Mouse (Mus musculus): Measurements from ENCODE around the gene Rnf227. TPM values are rescaled to one million over a fixed set of nuclear protein-coding genes. Genes with fewer than 3 reads are reported as not detected.

Gene Rnf227
- polyA plus RNA-seq, 1 experiment from 2014 or later: 126 TPM

DNA sequence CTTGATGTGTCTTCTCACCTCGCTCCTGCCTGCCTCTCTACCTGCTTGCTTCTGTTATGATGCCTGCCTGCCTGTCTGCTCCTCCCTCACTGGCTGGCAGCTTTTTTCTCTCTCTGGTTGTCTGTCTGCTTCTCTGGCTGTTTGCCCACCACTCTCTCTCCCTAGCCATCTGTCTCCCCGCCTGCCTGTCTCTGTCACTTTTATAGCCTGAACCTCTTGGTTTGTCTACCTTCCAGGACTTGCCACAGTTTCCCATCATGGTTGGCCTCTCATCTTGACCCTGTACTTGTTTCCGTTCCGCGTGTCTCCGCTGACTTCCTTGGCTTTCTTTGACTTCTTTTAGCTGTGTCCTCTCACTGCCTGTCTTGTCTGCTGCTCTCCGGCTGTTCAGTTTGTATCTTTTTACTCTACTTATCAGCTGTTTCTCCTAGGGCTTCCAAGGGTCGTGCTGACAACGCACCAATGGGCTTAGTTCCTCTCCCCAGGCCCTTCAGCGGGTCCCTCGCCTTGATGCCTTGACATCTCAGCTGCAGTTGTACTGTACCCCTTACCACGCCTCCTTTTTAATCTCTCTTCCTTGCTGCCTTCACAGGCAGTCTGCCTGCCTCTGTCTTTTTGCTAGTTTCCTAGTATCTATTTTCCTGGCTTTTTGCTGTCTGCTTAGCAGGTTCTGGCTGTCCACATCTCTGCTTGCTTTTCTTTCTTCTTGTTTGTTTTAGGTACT, 32.0 kb downstream of the Rnf227 start:
- peaks cover 23% of the 10 kb centered on the region for H3K4me1 ChIP-seq (ENCODE audit: control insufficient read depth, insufficient read depth, low read length)
- 0 out of 2 replicates have a peak overlapping the region, but pooled peaks have one; percentile 4 for H3K4me3 ChIP-seq (ENCODE audit: low read depth, low read length)
- WGBS: 36% methylated on average over 12 of the region's 12 CpGs
- H3K4me2 ChIP-seq (ENCODE audit: low read length): peak overlapping the region; percentile 28
- H3K9me3 ChIP-seq (replicated peaks; ENCODE audit: control insufficient read depth, low read length): no peaks in the 10 kb centered on the region
- ATAC-seq: peak; percentile 49
- H3K36me3 ChIP-seq (ENCODE audit: control insufficient read depth, insufficient read depth, low read length): peaks cover 8% of the 10 kb centered on the region; the same call in 1 of the 2 replicates
- H3K27ac ChIP-seq (ENCODE audit: low read depth, low read length): peak overlapping the region; percentile 88
- no peaks in the 10 kb centered on the region for H3K27me3 ChIP-seq (replicated peaks; ENCODE audit: control insufficient read depth, insufficient read depth, low read length)
- no peak overlapping the region; the same call in 1 of the 2 replicates for H3K9ac ChIP-seq (ENCODE audit: low read length)
- peak; percentile 87 for DNase-seq (ENCODE audit: low spot score)

DNA sequence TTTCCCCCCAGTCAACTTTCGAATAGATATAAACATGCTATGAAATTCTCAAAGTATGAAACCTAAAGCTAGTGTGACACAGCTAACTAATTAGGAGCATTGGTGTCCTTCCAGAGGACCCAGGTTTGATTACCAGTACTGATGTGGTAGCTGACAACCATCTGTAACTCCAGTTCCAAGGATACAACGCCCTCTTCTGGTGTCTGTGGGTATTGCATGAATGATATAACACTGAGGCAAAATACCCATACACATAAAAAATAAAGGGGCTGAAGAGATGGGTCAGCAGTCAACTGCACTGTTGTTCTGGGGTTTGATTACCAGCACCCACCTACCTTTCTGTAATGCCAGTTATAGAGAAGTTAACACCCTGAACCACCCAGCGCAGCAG, 32.5 kb downstream of the Rnf227 start:
- H3K36me3 ChIP-seq (ENCODE audit: control insufficient read depth, insufficient read depth, low read length): peaks cover 8% of the 10 kb centered on the region; the same call in 1 of the 2 replicates
- ATAC-seq: no peak
- peaks cover 23% of the 10 kb centered on the region for H3K4me1 ChIP-seq (ENCODE audit: control insufficient read depth, insufficient read depth, low read length)
- no peaks in the 10 kb centered on the region for H3K27me3 ChIP-seq (replicated peaks; ENCODE audit: control insufficient read depth, insufficient read depth, low read length)
- WGBS: 67% methylated on average over 3 of the region's 3 CpGs
- no peak overlapping the region for H3K4me2 ChIP-seq (ENCODE audit: low read length)
- no peak overlapping the region for H3K9ac ChIP-seq (ENCODE audit: low read length)
- H3K4me3 ChIP-seq (ENCODE audit: low read depth, low read length): no peak overlapping the region
- no peak for DNase-seq (ENCODE audit: low spot score)
- H3K9me3 ChIP-seq (replicated peaks; ENCODE audit: control insufficient read depth, low read length): no peaks in the 10 kb centered on the region
- peak overlapping the region; percentile 88 for H3K27ac ChIP-seq (ENCODE audit: low read depth, low read length)

DNA sequence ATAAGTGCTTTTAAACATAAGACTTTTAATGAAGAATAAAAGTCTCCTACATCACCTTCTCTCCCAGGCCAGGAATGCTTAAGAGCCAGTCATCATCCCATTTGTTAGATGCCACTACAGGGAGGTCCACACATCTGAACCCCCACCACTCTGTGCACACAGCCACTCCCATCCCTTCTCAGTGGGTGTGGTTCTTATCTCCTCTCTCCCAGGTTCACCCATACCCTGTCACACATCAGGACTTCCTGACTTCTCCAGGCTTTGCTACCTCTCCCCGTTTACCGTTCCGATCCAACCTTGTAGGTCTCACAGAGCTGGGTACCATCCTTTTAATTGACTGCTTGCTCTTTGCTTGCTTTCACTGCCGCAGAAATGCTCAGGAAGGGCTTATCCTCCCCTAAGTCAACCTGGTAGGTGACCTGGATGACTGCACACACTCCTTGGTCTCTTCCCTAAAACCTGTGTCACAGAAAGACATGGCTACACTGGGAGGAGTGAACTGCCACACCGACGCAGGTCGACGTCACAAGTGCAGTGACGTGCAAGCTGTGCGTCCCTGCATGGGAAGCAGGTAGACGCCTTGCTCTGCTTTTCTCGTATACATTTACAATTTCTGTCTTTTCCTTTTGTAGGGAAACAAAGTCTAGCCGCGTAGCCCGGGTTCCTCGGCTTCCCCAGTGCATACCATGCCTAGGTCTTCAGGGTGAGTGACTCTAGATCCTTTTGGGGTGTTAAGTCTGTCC, 33.1 kb downstream of the Rnf227 start:
- 94% methylated on average over 16 of the region's 16 CpGs for WGBS
- Histone ChIP-seq H3K4me2 (ENCODE audit: low read length) (no peak overlapping the region), H3K36me3 (ENCODE audit: control insufficient read depth, insufficient read depth, low read length) (peaks cover 8% of the 10 kb centered on the region; the same call in 1 of the 2 replicates), H3K9me3 (replicated peaks; ENCODE audit: control insufficient read depth, low read length) (no peaks in the 10 kb centered on the region), H3K4me3 (ENCODE audit: low read depth, low read length) (no peak overlapping the region), H3K9ac (ENCODE audit: low read length) (no peak overlapping the region), H3K27me3 (replicated peaks; ENCODE audit: control insufficient read depth, insufficient read depth, low read length) (no peaks in the 10 kb centered on the region), H3K4me1 (ENCODE audit: control insufficient read depth, insufficient read depth, low read length) (peaks cover 20% of the 10 kb centered on the region), H3K27ac (ENCODE audit: low read depth, low read length) (peak overlapping the region; percentile 88; the same call in 1 of the 2 replicates)
- no peak for DNase-seq (ENCODE audit: low spot score)
- no peak for ATAC-seq

DNA sequence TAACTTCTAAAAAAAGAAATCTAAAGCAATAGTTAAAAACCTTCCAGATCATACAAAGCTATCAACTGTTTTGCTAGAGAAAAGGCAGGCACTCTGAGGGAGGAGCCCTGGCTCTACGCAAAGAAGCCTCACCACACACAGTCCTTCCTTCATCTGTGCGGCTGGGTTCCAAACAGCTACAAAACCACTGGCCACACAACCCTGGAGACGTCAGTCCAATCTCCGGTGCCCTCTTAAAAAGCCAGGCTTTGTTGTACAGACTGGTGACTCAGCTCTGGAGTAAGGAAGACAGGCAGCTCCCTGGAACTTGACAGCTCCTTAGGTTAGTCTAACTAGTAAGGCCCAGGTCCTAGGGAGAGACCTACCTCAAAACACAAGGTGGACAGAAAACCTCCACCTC, 35.4 kb downstream of the Rnf227 start:
- H3K36me3 ChIP-seq (ENCODE audit: control insufficient read depth, insufficient read depth, low read length): peaks cover 8% of the 10 kb centered on the region; the same call in 1 of the 2 replicates
- H3K4me2 ChIP-seq (ENCODE audit: low read length): no peak overlapping the region
- WGBS: 88% methylated on average over 4 of the region's 4 CpGs
- no peak overlapping the region for H3K4me3 ChIP-seq (ENCODE audit: low read depth, low read length)
- no peak overlapping the region for H3K27ac ChIP-seq (ENCODE audit: low read depth, low read length)
- no peaks in the 10 kb centered on the region for H3K9me3 ChIP-seq (replicated peaks; ENCODE audit: control insufficient read depth, low read length)
- DNase-seq (ENCODE audit: low spot score) (no peak), ATAC-seq (no peak)
- H3K9ac ChIP-seq (ENCODE audit: low read length): no peak overlapping the region
- no peaks in the 10 kb centered on the region for H3K27me3 ChIP-seq (replicated peaks; ENCODE audit: control insufficient read depth, insufficient read depth, low read length)
- H3K4me1 ChIP-seq (ENCODE audit: control insufficient read depth, insufficient read depth, low read length): peaks cover 19% of the 10 kb centered on the region

DNA sequence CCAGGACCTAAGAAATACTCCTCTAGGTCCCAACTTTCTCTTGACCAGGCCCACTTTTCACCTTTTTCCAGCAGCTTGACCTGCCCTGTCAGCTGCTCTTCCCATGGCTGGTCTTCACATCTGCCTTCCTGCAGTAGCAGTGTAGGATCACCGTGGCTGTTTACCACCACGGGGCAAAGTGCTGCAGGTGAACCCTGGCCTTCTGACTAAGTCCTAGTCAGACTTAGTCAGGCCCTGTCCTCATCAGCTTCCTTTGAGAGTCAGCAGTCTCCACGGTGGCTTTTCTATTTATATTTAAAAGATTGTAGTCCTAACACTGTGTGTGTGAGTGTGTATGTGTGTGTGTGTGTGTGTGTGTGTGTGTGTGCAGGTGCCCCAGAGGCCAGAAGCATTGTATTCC, 37.5 kb downstream of the Rnf227 start:
- WGBS: 79% methylated on average over 3 of the region's 3 CpGs

DNA sequence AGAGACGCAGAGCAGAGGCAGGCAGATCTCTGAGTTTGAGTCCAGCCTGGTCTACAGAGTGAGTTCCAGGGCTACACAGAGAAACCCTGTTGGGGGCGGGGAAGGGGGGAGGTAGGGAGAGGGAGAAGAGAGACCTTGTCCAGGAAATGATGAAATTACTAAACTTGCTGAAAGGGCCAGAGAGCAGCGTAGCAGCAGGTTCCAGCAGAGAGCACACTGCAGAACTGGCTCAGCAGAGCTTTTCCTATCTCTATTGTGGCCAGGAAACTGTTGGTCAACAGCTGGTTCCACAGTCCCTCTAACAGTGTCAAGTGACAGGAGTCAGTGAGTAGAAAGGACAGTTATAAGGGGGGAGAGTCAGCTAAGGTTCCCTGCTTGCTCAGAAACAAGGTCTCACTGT, 39.3 kb downstream of the Rnf227 start:
- H3K27me3 ChIP-seq (replicated peaks; ENCODE audit: control insufficient read depth, insufficient read depth, low read length): no peaks in the 10 kb centered on the region
- WGBS: 81% methylated on average over 3 of the region's 3 CpGs
- no peak overlapping the region for H3K4me3 ChIP-seq (ENCODE audit: low read depth, low read length)
- no peak for DNase-seq (ENCODE audit: low spot score)
- no peaks in the 10 kb centered on the region; the same call in 1 of the 2 replicates for H3K4me1 ChIP-seq (ENCODE audit: control insufficient read depth, insufficient read depth, low read length)
- H3K9me3 ChIP-seq (replicated peaks; ENCODE audit: control insufficient read depth, low read length): no peaks in the 10 kb centered on the region
- no peak overlapping the region for H3K4me2 ChIP-seq (ENCODE audit: low read length)
- ATAC-seq: no peak
- H3K36me3 ChIP-seq (ENCODE audit: control insufficient read depth, insufficient read depth, low read length): 0 out of 2 replicates have a peak, but pooled peaks cover 3% of the 10 kb centered on the region
- no peak overlapping the region for H3K27ac ChIP-seq (ENCODE audit: low read depth, low read length)
- no peak overlapping the region for H3K9ac ChIP-seq (ENCODE audit: low read length)

More for the DNA sequence above, 37.5 kb downstream of the Rnf227 start:
- no peak for ATAC-seq
- no peaks in the 10 kb centered on the region for H3K9me3 ChIP-seq (replicated peaks; ENCODE audit: control insufficient read depth, low read length)
- H3K4me2 ChIP-seq (ENCODE audit: low read length): no peak overlapping the region
- no peak overlapping the region for H3K9ac ChIP-seq (ENCODE audit: low read length)
- DNase-seq (ENCODE audit: low spot score): no peak
- H3K4me1 ChIP-seq (ENCODE audit: control insufficient read depth, insufficient read depth, low read length): no peaks in the 10 kb centered on the region; the same call in 1 of the 2 replicates
- peaks cover 8% of the 10 kb centered on the region; the same call in 1 of the 2 replicates for H3K36me3 ChIP-seq (ENCODE audit: control insufficient read depth, insufficient read depth, low read length)
- H3K4me3 ChIP-seq (ENCODE audit: low read depth, low read length): no peak overlapping the region
- H3K27ac ChIP-seq (ENCODE audit: low read depth, low read length): no peak overlapping the region
- no peaks in the 10 kb centered on the region for H3K27me3 ChIP-seq (replicated peaks; ENCODE audit: control insufficient read depth, insufficient read depth, low read length)

DNA sequence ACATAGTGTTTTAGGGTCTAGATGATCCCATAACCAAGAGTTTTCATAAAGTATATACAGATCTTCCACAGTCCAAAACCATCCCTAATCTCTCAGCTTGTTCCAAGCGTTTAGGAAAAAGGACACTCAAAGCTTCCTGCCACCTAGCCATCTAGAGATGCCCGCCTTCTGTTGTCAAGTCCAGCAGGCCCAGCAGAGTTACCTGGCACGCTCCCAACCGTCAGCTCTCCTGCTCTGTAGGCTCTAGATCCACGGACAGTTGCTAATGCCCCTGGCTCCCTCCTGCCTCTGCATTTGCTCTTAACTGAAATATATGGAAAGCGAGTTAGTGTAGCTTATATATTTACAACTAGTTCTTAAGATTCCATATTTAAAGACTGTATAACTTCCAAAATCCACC, 41.1 kb downstream of the Rnf227 start:
- DNase-seq (ENCODE audit: low spot score) (no peak), ATAC-seq (no peak)
- WGBS: 81% methylated on average over 6 of the region's 6 CpGs
- Histone ChIP-seq H3K4me2 (ENCODE audit: low read length) (no peak overlapping the region), H3K9me3 (replicated peaks; ENCODE audit: control insufficient read depth, low read length) (no peaks in the 10 kb centered on the region), H3K36me3 (ENCODE audit: control insufficient read depth, insufficient read depth, low read length) (no peaks in the 10 kb centered on the region), H3K4me1 (ENCODE audit: control insufficient read depth, insufficient read depth, low read length) (no peaks in the 10 kb centered on the region; the same call in 1 of the 2 replicates), H3K27me3 (replicated peaks; ENCODE audit: control insufficient read depth, insufficient read depth, low read length) (no peaks in the 10 kb centered on the region), H3K27ac (ENCODE audit: low read depth, low read length) (no peak overlapping the region), H3K4me3 (ENCODE audit: low read depth, low read length) (no peak overlapping the region), H3K9ac (ENCODE audit: low read length) (no peak overlapping the region)

DNA sequence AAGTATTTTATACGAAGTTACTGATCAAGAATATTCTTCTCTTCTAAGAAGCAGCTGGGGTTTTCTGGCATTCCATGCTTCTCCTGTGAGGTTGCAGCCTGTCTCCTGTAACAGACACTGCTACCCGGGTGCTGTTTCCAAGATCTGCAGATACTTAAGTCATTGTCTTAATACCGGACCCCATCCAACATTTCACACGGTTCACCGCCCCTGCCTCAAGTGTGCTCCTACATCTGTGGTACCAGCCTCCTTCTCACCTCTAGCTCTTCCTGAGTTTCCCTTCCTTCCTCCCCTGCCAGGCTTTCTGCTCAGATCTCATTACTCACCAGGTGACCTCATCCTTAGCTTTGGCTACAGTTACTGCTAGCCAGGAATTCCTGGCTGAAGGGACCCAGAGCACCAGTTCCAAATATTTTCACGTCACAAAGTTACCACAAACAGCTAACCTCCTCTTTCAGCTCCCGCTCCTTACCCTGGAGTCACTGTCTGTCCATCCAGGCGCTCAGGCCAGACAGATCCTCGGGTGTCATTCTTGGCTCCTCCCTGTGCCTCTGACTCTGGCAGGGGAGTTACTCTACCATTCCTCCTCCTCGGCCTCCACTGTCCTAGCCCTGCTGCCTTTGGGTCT, 42.3 kb downstream of the Rnf227 start:
- ATAC-seq (no peak), DNase-seq (ENCODE audit: low spot score) (no peak)
- Histone ChIP-seq H3K4me2 (ENCODE audit: low read length) (no peak overlapping the region), H3K4me3 (ENCODE audit: low read depth, low read length) (no peak overlapping the region), H3K27me3 (replicated peaks; ENCODE audit: control insufficient read depth, insufficient read depth, low read length) (no peaks in the 10 kb centered on the region), H3K9ac (ENCODE audit: low read length) (no peak overlapping the region), H3K27ac (ENCODE audit: low read depth, low read length) (no peak overlapping the region), H3K9me3 (replicated peaks; ENCODE audit: control insufficient read depth, low read length) (no peaks in the 10 kb centered on the region), H3K4me1 (ENCODE audit: control insufficient read depth, insufficient read depth, low read length) (no peaks in the 10 kb centered on the region; the same call in 1 of the 2 replicates), H3K36me3 (ENCODE audit: control insufficient read depth, insufficient read depth, low read length) (no peaks in the 10 kb centered on the region)
- WGBS: 60% methylated on average over 10 of the region's 10 CpGs
